Mouse (Mus musculus): ENCODE measurements around the gene Zfp654.

Gene Zfp654

DNA sequence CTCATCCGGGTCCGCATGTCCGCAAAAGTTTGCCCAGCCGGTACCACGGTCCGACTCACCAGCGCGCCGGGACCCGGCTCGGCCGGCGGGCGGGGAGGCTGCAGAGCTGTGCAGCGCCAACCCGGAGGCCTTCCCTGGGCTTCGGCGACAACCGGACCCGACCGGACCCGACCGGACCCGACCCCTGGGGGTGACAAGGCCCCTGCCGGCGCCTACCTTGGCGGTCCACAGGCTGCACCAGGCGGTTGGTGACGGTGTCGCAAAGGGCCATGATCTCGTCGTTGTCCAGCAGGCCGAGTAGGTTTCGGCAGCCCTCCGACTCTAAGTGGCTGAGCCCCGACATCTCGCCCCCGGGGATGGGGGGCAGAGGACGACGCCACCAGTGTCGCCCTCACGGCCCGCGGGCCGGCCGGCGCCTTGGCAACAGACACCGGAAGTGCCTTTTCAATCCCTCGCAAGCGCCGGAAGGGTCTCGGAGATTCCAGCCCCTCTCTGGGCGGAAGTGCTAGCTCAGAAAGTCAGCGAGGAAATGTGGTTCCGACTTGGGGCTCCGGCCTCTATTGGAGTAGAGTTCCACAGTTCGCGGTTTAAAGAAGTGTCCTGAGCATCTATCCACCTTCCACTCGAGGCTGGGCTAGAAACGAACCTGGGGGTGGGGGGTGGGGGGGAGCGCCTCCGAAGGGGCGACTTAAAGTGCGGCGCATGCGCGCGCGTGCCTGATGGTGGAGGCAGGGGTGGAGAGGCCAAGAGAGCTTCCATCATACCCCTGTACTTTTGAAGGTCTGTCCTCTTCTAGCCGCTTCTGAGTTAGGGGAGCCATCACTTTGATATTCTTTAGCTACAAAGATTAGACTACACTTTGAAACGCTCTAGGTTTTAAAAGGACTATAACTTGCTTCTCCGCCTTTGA, 80.7 kb downstream of the Zfp654 start, which contains the start of gene 4930453N24Rik:
Gene 4930453N24Rik, minus strand, starts transcription at position 641 of the 910 bp plus-strand sequence.
- in situ Hi-C loops (cut with MboI, MseI): no loop called here

DNA sequence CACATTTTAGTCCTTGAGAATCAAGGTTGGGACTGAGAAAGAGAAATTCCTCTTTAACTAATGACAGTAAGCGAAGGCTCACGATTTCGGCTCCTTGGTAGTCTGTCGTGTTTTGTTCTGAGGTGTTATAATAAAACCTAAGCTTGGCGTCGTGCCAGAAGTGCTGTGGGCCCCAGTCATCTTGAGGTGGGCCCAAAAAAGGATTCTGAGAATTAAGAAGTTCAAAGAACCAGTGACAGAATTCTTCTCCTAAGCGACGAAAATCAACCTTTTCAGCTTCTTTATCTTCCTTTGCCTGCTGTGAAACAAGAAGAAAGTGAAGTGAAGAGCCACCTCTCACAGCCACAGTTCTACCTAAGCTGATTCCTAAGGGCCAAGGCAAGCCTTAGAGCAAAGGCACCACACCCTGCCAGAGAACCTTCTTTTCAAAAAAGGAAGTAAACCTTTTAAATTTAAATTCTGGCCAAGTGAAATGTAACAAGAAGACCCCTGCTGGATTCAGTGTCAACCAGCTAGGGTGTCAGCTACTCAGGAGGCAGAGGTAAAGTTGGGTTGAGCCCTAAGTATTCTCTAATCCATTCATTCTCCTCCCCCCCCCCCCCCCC, 84.7 kb downstream of the Zfp654 start:
- in situ Hi-C loops (cut with MboI, MseI): no loop called here

DNA sequence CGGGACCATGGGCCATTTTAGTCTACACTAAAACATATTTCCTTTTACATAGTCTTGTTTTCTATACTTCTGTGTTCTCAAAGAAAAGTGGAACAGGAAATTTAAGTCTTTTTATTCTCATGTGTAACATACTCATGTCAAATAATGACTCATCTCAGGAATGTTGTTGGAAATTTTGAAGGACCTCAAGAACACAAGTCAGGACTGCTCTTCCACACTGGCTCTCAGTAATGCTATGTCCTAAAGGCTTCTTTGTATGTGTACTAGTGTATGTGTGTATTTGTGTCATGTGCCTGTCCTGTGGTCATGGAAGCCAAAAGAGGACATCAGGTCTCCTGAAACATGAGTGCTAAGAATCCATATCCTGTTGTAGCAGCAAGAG, 92.2 kb downstream of the Zfp654 start:
- in situ Hi-C loops (cut with MboI, MseI): no loop called here

DNA sequence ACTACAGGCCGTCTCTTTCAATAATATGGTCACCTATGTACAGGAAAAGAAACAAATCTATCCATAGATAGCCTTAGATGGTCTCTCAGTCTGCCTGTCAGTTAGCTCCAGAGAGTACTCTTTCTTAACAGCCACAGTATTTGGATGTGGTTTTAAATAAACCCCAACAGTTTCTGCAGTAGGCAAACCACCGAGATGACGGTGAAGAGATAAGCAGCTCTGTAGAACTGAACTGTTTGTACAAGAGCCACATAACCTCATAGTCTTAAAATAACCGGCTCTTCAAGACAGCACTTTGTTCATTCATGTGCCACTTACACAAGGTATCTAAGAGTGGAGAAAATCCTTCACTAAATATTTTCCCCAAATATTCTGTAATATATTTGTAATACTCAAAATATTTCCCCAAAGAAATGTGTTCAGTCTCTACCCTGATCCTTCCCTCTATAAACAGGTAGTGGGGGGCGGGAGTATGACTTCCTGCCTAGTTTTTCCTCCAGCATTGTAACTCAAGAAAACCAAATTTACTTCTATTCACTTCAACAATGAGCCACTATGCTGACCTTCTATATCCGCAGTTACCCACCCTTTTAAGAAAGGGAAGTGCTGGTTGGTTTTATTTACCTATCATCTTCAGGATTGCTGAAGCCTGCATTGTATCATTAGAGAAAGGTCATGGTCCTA, 92.7 kb downstream of the Zfp654 start:
- in situ Hi-C loops (cut with MboI, MseI): no loop called here

DNA sequence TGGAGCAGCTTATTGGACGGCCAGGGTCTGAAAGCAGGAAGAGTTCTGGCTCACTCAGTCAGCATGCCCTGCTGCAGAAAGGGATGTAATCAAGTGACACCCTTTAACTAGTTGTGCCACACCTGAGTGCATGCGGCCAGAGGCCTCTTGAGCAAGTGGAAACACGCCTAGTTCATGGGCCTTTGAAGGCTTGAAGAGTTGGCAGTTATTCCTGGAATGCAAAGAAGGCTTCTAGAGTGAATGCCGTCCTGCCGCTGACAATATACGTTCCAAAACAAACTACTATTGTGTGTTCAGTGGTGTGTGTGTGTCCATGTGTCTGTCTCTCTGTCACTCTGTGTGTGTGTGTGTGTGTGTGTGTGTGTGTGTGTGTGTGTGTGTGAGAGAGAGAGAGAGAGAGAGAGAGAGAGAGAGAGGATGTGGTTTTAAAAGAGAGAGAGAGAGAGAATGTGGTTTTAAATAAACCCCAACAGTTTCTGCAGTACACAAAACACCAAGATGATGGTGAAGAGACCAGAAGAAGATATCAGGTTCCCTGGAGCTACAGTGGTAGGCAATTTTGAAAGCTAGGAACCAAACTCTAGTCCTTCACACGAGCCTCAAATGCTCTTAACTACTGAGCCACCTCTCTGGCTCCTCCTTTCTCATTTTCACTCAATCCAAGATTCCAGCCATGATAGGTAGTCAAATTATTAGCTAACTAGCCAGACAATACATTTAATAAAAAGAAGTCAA, 93.6 kb downstream of the Zfp654 start:
- in situ Hi-C loops (cut with MboI, MseI): no loop called here

DNA sequence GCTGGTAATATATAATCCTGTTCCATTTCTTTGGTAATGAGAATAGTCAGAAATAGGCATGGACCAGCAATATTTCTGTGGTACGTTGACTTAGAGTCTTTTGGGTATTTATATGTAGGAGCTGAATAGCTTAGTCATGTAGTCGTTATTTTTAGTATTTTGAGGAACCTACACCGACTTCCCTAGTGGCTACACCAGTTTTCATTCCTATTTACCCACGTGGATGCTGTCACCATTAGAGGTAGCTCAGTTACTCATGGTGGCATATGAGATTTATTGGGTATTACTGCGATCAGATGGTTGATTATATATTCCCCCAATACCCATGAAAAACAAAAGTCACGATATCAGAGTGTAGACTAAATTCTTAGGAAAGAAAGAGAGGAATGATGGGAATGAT, 95.1 kb downstream of the Zfp654 start:
- in situ Hi-C loops (cut with MboI, MseI): no loop called here

DNA sequence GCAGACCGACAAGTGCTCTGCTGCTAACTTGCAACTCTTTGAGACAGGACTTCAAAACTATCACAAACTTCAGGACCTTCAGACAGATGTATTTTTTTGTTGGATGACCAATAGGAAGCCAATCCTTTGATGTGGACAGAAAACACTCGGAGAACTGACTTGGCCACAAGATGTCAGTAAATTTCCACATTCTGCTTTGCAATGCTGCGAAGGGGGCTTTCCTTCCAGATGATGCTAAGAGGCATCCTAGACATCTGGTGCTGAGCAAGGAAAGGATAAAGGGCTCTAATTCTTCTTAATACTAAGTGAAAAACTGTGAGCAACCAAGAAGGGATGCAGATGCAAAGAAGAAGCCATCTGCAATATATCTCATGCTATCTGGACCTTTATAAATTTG, 96.7 kb downstream of the Zfp654 start:
- in situ Hi-C loops (cut with MboI, MseI): no loop called here

DNA sequence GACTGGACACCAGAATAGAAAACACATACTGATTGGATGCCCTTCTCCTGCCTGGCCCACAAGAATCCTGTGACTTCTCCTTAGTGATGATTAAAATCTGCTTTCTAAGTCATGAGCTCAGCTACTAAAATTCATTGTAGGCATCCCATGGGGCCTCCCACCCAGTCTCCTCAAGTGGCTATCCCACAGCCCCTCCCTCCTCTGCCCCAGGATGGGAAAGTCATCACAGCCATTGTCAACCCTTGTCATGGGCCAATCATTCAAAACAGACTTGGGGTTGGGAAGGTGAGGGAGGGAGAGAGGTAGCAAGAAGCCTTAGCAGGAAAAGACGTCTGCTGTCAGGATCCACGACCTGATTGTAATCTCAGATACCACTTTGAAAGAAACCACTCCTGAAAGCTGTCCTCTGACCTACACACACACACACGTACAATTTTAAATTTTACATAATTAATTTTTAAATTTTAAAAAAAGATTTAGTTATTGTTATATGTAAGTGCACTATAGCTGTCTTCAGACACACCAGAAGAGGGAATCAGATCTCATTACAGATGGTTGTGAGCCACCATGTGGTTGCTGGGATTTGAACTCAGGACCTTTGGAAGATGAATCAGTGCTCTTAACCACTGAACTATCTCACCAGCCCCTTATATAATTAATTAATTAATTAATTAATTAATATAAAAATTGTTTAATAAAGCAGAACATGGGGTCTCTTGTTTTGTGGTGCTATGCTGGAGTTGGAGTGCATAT, 97.3 kb downstream of the Zfp654 start:
- in situ Hi-C loops (cut with MboI, MseI): no loop called here

DNA sequence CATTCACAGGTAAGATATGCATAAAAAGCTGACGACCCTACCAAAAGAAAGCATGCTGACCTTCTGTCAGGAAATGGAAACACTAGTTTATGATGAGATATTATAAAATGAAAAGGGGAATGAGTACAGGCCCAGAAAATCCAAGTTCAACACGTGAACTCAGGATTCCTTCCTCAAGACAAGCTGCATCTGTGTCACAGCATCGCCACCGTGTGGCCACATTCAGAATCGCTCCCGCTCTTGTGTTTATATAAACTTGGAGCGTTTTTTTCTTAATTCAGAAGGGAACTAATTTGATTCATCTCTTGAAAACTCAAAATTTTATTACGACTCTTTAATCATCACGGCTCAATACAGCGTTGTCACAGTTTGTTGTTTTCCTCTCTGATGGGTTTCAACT, 103.2 kb downstream of the Zfp654 start:
- in situ Hi-C loops (cut with MboI, MseI): loop anchor here (10.0 kb wide), 1 partner anchor 1813 kb away; no protein-coding TSS in a partner anchor

DNA sequence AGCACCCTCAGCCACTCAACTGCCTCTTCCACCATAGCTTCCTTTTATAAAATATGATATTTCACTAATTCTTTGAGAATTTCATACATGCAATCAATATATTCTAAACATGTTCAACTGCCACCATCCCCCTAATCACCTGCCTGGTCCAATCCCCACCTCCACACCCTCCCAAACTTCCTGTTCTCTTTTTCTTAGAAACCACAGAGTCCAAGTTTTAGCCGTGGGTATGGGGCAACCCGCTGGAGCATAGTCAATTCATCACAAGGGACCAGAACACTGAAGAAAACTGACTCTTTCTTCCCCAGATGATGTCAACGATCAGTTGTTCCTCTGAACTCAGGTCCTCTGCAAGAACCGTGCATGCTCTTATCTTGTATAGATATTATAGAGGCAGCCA, 106.4 kb downstream of the Zfp654 start:
- in situ Hi-C loops (cut with MboI, MseI): loop anchor here (10.0 kb wide), 1 partner anchor 1810 kb away; no protein-coding TSS in a partner anchor

DNA sequence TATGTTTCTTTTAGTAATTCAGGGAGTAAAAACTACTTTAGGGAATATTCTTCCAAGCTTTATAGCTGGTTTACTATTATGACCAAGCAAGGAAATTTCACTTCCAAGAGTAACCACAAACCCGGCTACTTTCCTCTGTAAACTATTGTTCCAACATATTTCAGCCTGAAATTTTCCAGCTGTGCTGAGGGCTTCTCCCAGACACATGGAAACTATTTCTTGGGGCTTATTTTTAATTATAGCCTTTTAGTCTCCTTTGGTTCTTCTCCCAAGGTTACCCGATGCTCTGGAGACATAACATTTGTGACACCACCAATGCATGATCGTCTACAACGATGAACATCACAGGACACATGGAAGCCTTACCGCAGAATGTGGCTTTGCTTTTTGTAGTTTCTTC, 114.2 kb downstream of the Zfp654 start:
- in situ Hi-C loops (cut with MboI, MseI): no loop called here
